ENCODE assay signal across 27 mouse cellular contexts in genomic region chr2:151963319-151963718, GRCm38 (mm10). TPM values are rescaled to one million over a fixed set of nuclear protein-coding genes. Genes with fewer than 3 reads are reported as not detected.
A peak's percentile ranks its signal among the peaks of the same experiment; 100 is the strongest.
DNase-seq lines count a peak whose midpoint lies in the region; ATAC-seq and TF ChIP-seq lines count a peak whose summit lies in the region.
"Had no signal": no experiment of that assay in that cellular context is flagged by ENCODE, and none has a peak within 500 bp of the region (broad histone marks: within the 10 kb centered on the region; RNA-seq: fewer than 3 reads in every experiment).

No protein-coding gene starts in this region.

- peaks cover 20% of the 10 kb centered on the region for H3K4me1 ChIP-seq in lung, embryonic 15.5 days
- H3K4me1 ChIP-seq in lung, adult 2 months (ENCODE audit: control insufficient read depth, insufficient read depth, low read length): peaks cover 37% of the 10 kb centered on the region
- peaks cover 43% of the 10 kb centered on the region for H3K4me1 ChIP-seq in embryonic facial prominence, embryonic 13.5 days

- no peaks in the 10 kb centered on the region for H3K9me3 ChIP-seq in lung, embryonic 15.5 days
- H3K9me3 ChIP-seq in embryonic facial prominence, embryonic 13.5 days: no peaks in the 10 kb centered on the region
- H3K9me3 ChIP-seq: forebrain, embryonic 15.5 days; G1E; hindbrain, embryonic 12.5 days had no signal

- no peak for TF ChIP-seq POLR2A in lung, adult 2 months (IDR thresholded peaks at IDR 0.05; ENCODE audit: borderline replicate concordance, extremely low read depth, low read depth, low read length)

- peak; percentile 80 for DNase-seq in heart, adult 11 months
- DNase-seq in heart, postnatal 4 days: no peak
- DNase-seq in lung, adult 2 months: no peak
- no peak for DNase-seq in urinary bladder, adult 18-20 months (ENCODE audit: low spot score in 2 of 2)
- DNase-seq in cerebellum, adult 11 months: no peak
- DNase-seq: adrenal gland, adult 8-10 months; cerebellum, adult 8-10 months; heart, adult 18-20 months; heart, postnatal 10 days; kidney, adult 18-20 months; kidney, postnatal 4 days; layer of hippocampus, adult 9-11 months; left cerebral cortex, postnatal 4 days; liver, postnatal 0 days; lung, postnatal 36 days; thymus, adult 18-20 months; thymus, postnatal 36 days had no signal

- H3K4me3 ChIP-seq in lung, embryonic 15.5 days: no peak overlapping the region
- no peak overlapping the region for H3K4me3 ChIP-seq in lung, adult 2 months (replicated peaks; ENCODE audit: extremely low read depth, low read depth, low read length)
- no peak overlapping the region for H3K4me3 ChIP-seq in embryonic facial prominence, embryonic 13.5 days
- H3K4me3 ChIP-seq: forebrain, embryonic 15.5 days; hindbrain, embryonic 12.5 days had no signal

- H3K36me3 ChIP-seq in lung, embryonic 15.5 days: no peaks in the 10 kb centered on the region
- H3K36me3 ChIP-seq in embryonic facial prominence, embryonic 13.5 days: 0 out of 2 replicates have a peak, but pooled peaks cover 5% of the 10 kb centered on the region
- H3K36me3 ChIP-seq: forebrain, embryonic 15.5 days; hindbrain, embryonic 12.5 days had no signal

- no peak overlapping the region for H3K4me2 ChIP-seq in lung, embryonic 15.5 days
- no peak overlapping the region for H3K4me2 ChIP-seq in embryonic facial prominence, embryonic 13.5 days
- H3K4me2 ChIP-seq: forebrain, embryonic 15.5 days; hindbrain, embryonic 12.5 days; liver, embryonic 11.5 days had no signal

- TF ChIP-seq CTCF in lung, adult 2 months (IDR thresholded peaks at IDR 0.05; ENCODE audit: insufficient read depth, low read length): no peak

- H3K27ac ChIP-seq in lung, embryonic 15.5 days: peak overlapping the region; percentile 37; the same call in 1 of the 2 replicates
- H3K27ac ChIP-seq in embryonic facial prominence, embryonic 13.5 days: peak overlapping the region; percentile 60; the same call in 1 of the 2 replicates

- WGBS in lung, embryonic 15.5 days: 74% methylated on average over 5 of the region's 5 CpGs
- 87% methylated on average over 5 of the region's 5 CpGs for WGBS in lung, adult 2 months
- 76% methylated on average over 5 of the region's 5 CpGs for WGBS in embryonic facial prominence, embryonic 13.5 days

- H3K27me3 ChIP-seq in lung, embryonic 15.5 days: no peaks in the 10 kb centered on the region
- H3K27me3 ChIP-seq in embryonic facial prominence, embryonic 13.5 days: no peaks in the 10 kb centered on the region
- H3K27me3 ChIP-seq: CH12.LX; forebrain, embryonic 15.5 days; hindbrain, embryonic 12.5 days had no signal

- no peak for ATAC-seq in lung, embryonic 15.5 days (ENCODE audit: borderline replicate concordance, extremely low read depth, low FRiP score, low TSS enrichment)
- ATAC-seq in embryonic facial prominence, embryonic 13.5 days (ENCODE audit: insufficient number of reproducible peaks, insufficient read depth, low FRiP score, low TSS enrichment, low read depth): no peak
- ATAC-seq in megakaryocyte progenitor cell, adult 5-6 weeks (replicated peaks; ENCODE audit: poor library complexity): peak; percentile 36; the same call in 1 of the 2 replicates
- ATAC-seq: inflammation-experienced regulatory T-cells, adult 6 months had no signal

- H3K9ac ChIP-seq in lung, embryonic 15.5 days: no peak overlapping the region
- no peak overlapping the region for H3K9ac ChIP-seq in embryonic facial prominence, embryonic 13.5 days
- H3K9ac ChIP-seq: forebrain, embryonic 15.5 days; hindbrain, embryonic 12.5 days; liver, postnatal 0 days had no signal

RNA-seq across cellular contexts. Expression of gene Fam110a, which starts 16.7 kb away (rescaled TPM):
- 1 to 10 TPM; 8.2 to 8.6 TPM for total RNA-seq in heart, postnatal 4 days (2021)
- polyA plus RNA-seq in lung, embryonic 15.5 days (2015; fragmentation: Nextera tagmentation; extraction: Ambion mirVana): 32.5 and 34.1 TPM in 2 replicates
- 41.1 and 42.1 TPM in 2 replicates for polyA plus RNA-seq in lung, adult 2 months (2012; rRNA removed)
- 20.9 and 23.7 TPM in 2 replicates for polyA plus RNA-seq in embryonic facial prominence, embryonic 13.5 days (2015; fragmentation: Nextera tagmentation; extraction: Ambion mirVana)
- 5.6 and 8.2 TPM in 2 replicates for total RNA-seq in megakaryocyte progenitor cell, adult 5-6 weeks (2015)
- total RNA-seq in megakaryocyte progenitor cell, adult 5-6 weeks (2017): 3.8 and 4.6 TPM in 2 replicates

RNA-seq across cellular contexts. Expression of gene Slc52a3, which starts 33.0 kb away (rescaled TPM):
- total RNA-seq in heart, postnatal 4 days (2021): 1 to 10 TPM; 1.4 to 1.5 TPM
- 2.7 and 2.8 TPM in 2 replicates for polyA plus RNA-seq in lung, embryonic 15.5 days (2015; fragmentation: Nextera tagmentation; extraction: Ambion mirVana)
- polyA plus RNA-seq in lung, adult 2 months (2012; rRNA removed): 34.5 and 40.5 TPM in 2 replicates
- 1.4 and 2.2 TPM in 2 replicates for polyA plus RNA-seq in embryonic facial prominence, embryonic 13.5 days (2015; fragmentation: Nextera tagmentation; extraction: Ambion mirVana)
- total RNA-seq in megakaryocyte progenitor cell, adult 5-6 weeks (2015): 0.22 TPM in 1 of 2 replicates, not detected in the other
- total RNA-seq in megakaryocyte progenitor cell, adult 5-6 weeks (2017): 0.12 TPM in 1 of 2 replicates, not detected in the other

RNA-seq across cellular contexts. Expression of gene Angpt4, which starts 52.3 kb away (rescaled TPM):
- under 1 TPM; 0.14 to 0.18 TPM for total RNA-seq in heart, postnatal 4 days (2021)
- polyA plus RNA-seq in lung, embryonic 15.5 days (2015; fragmentation: Nextera tagmentation; extraction: Ambion mirVana): 0.43 and 0.62 TPM in 2 replicates
- polyA plus RNA-seq in lung, adult 2 months (2012; rRNA removed): 2.2 and 4.1 TPM in 2 replicates
- polyA plus RNA-seq in embryonic facial prominence, embryonic 13.5 days (2015; fragmentation: Nextera tagmentation; extraction: Ambion mirVana): 0.28 TPM in 1 of 2 replicates, not detected in the other
- total RNA-seq in megakaryocyte progenitor cell, adult 5-6 weeks (2015): not detected in 2 replicates
- total RNA-seq in megakaryocyte progenitor cell, adult 5-6 weeks (2017): not detected in 2 replicates
- total RNA-seq: G1E; left cerebral cortex, postnatal 4 days; neutrophil, adult 5-6 weeks had no signal
- polyA plus RNA-seq: forebrain, embryonic 15.5 days; G1E; inflammation-experienced regulatory T-cells, adult 6 months had no signal
